Mouse (Mus musculus) E14TG2a.4 (cell line): ENCODE data around the gene Fam122a.

ENCODE experiments used
- CTCF ChIP-seq: conservative IDR thresholded peaks from 2 replicates; pipeline ENCODE4 v1.5.1; 2014; ENCODE audit warnings: low read length
- POU5F1 ChIP-seq: IDR thresholded peaks from 2 replicates; pipeline ENCODE4 v1.6.1; 2014; ENCODE audit warnings: low read length, borderline replicate concordance

DNA sequence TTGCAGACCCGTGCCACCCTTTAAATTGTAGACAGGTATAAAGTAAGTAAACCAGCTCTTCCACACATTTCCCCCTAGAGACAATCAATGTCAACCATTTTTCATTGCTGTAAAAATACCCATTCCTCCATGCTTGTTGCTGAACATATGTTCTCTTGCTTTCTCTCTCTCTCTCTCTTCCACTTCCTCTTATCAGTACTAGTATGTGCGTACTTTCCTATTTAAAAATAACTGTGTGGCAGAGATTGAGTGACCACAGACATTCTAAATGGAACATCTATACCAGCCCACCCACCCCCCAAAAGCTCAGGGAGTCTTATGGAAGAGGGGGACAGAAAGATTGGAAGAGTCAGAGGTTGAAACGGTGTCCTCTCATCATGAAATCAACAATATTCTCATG is 32.8 kb downstream of the Fam122a start:
- TF ChIP-seq CTCF, result no peak
- TF ChIP-seq POU5F1, result no peak
